Mouse (Mus musculus): ENCODE results near the gene Serp1.

DNA sequence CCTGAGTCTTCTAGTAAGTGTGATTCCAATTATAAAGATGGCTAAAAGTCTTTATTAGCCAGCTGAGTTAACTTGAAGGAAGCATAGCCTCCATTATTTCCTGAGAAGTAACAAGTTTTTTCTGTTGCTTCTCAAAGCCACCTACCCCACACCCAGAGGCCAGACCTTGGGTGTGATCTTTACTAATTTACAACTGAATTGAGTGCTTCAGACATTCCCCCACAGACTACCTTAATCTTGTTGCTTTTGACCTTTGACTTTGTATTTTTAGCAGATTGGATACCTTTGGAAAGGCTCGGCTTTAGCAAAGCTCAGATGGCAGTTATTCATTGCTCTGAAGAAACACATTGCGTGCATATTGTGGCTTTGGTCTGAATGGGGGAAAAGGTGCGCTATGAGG is 45.1 kb upstream of the Serp1 start:
- TF ChIP-seq POLR2A (IDR thresholded peaks at IDR 0.05; ENCODE audit: borderline replicate concordance, insufficient read depth, low read length) (no peak), CTCF (IDR thresholded peaks at IDR 0.05; ENCODE audit: borderline replicate concordance, insufficient read depth, low read depth, low read length) (no peak)
